Mouse (Mus musculus) hindbrain, postnatal 0 days (tissue): ENCODE measurements around the gene Zkscan6. TPM values are rescaled to one million over a fixed set of nuclear protein-coding genes. Genes with fewer than 3 reads are reported as not detected.

Experiments
- ATAC-seq: fragments of 200-750 bp; cut with Nextera tagmentation; 2 replicates; pipeline ENCODE4 v1.8.0; 2017; ENCODE audit warnings: mild to moderate bottlenecking, moderate TSS enrichment, moderate library complexity
- DNase-seq: peaks from one replicate; pipeline ENCODE4 v3.0.0-alpha.2; 2015; ENCODE audit warnings: low spot score
- H3K27ac ChIP-seq: fragments of 300-500 bp; sonication (generic); 2 replicates; pipeline ENCODE4 v1.5.1; 2014; ENCODE audit warnings: mild to moderate bottlenecking
- H3K27me3 ChIP-seq: fragments of 300-500 bp; sonication (generic); 2 replicates; pipeline ENCODE4 v1.6.1; 2014; ENCODE audit warnings: low read length, mixed read lengths; ENCODE audit not compliant: insufficient read depth
- H3K36me3 ChIP-seq: fragments of 300-500 bp; sonication (generic); 2 replicates; pipeline ENCODE4 v1.6.1; 2014; ENCODE audit warnings: low read length, mixed read lengths; ENCODE audit not compliant: insufficient read depth
- H3K4me1 ChIP-seq: fragments of 300-500 bp; sonication (generic); 2 replicates; pipeline ENCODE4 v1.6.1; 2014; ENCODE audit warnings: antibody characterized with exemption, low read length, mixed read lengths; ENCODE audit not compliant: insufficient read depth
- H3K4me2 ChIP-seq: fragments of 300-500 bp; sonication (generic); 2 replicates; pipeline ENCODE4 v1.6.1; 2014; ENCODE audit warnings: low read depth, mild to moderate bottlenecking, low read length, moderate library complexity, mixed read lengths
- H3K4me3 ChIP-seq: fragments of 300-500 bp; sonication (generic); 2 replicates; pipeline ENCODE4 v1.5.1; 2014; ENCODE audit warnings: low read length
- H3K9ac ChIP-seq: fragments of 300-500 bp; sonication (generic); replicated peaks from 2 replicates; pipeline ENCODE4 v1.6.1; 2014; ENCODE audit warnings: mild to moderate bottlenecking, low read length, moderate library complexity, mixed read lengths
- H3K9me3 ChIP-seq: fragments of 300-500 bp; sonication (generic); 2 replicates; pipeline ENCODE4 v1.6.1; 2016; ENCODE audit warnings: low read length, mixed read lengths
- CTCF ChIP-seq: IDR thresholded peaks from 2 replicates; pipeline ENCODE4 v1.5.1; 2016; ENCODE audit warnings: antibody characterized with exemption, control low read depth, low read depth
- WGBS: fragments of 180-500 bp; shearing (Covaris S2); extraction: QIAGEN DNeasy Blood & Tissue Kit; methylation state at CpG from one replicate; pipeline ENCODE4 v1.1.7; 2014; 5-methylcytosine and 5-hydroxymethylcytosine counted together
- polyA plus RNA-seq: library from polyadenylated mRNA; unstranded; fragments of >200 nt; fragmentation: Nextera tagmentation; extraction: Ambion mirVana; gene quantifications from 2 replicates; pipeline ENCODE4 v1.2.1, GENCODE M21; 2015
- total RNA-seq: library from RNA; depleted of rRNA; stranded (reverse); fragments of >200 nt; gene quantifications from 2 replicates; pipeline ENCODE4 v1.2.3, GENCODE M21; 2014; rRNA removed

The Zkscan6 gene
- total and polyA plus RNA-seq, 2 experiments from 2014 or later = 10.0 to 11.1 TPM

- Histone ChIP-seq H3K4me2 (no peak overlapping the region), H3K4me1 (no peaks in the 10 kb centered on the region), H3K36me3 (peaks cover 36% of the 10 kb centered on the region), H3K9ac (no peak overlapping the region), H3K9me3 (no peaks in the 10 kb centered on the region), H3K27ac (no peak overlapping the region), H3K27me3 (no peaks in the 10 kb centered on the region), H3K4me3 (no peak overlapping the region)
- 87% methylated on average over 3 of the region's 3 CpGs for WGBS
- DNase-seq = no peak
- no peak for TF ChIP-seq CTCF
- no peak for ATAC-seq
Observed at GRCm38 (mm10) chr11:65824556-65824955, 17.6 kb downstream of the Zkscan6 start.

- ATAC-seq (peak; percentile 40; the same call in 1 of the 2 replicates), DNase-seq (peak; percentile 47)
- Histone ChIP-seq H3K27me3 (no peaks in the 10 kb centered on the region), H3K4me1 (no peaks in the 10 kb centered on the region), H3K9ac (no peak overlapping the region), H3K4me2 (no peak overlapping the region), H3K36me3 (no peaks in the 10 kb centered on the region), H3K27ac (no peak overlapping the region), H3K4me3 (no peak overlapping the region), H3K9me3 (no peaks in the 10 kb centered on the region)
- TF ChIP-seq CTCF = no peak
- 54% methylated on average over 8 of the region's 8 CpGs for WGBS
Observed at GRCm38 (mm10) chr11:65838999-65839398, 32.0 kb downstream of the Zkscan6 start.

- ATAC-seq (no peak), DNase-seq (no peak)
- Histone ChIP-seq H3K9me3 (no peaks in the 10 kb centered on the region), H3K27ac (no peak overlapping the region), H3K36me3 (no peaks in the 10 kb centered on the region), H3K4me1 (no peaks in the 10 kb centered on the region), H3K4me3 (no peak overlapping the region), H3K9ac (no peak overlapping the region), H3K4me2 (no peak overlapping the region), H3K27me3 (no peaks in the 10 kb centered on the region)
- no peak for TF ChIP-seq CTCF
- 83% methylated on average over 5 of the region's 5 CpGs for WGBS
Observed at GRCm38 (mm10) chr11:65846446-65846845, 39.5 kb downstream of the Zkscan6 start.

- H3K9me3 ChIP-seq = no peaks in the 10 kb centered on the region
- no peak overlapping the region for H3K4me2 ChIP-seq
- no peak overlapping the region for H3K4me3 ChIP-seq
- DNase-seq = peak; percentile 43
- H3K27me3 ChIP-seq = no peaks in the 10 kb centered on the region
- WGBS = 10% methylated on average over 1 of the region's 1 CpGs
- TF ChIP-seq CTCF = peak; percentile 64
- H3K4me1 ChIP-seq = no peaks in the 10 kb centered on the region
- H3K27ac ChIP-seq = no peak overlapping the region
- no peaks in the 10 kb centered on the region for H3K36me3 ChIP-seq
- H3K9ac ChIP-seq = no peak overlapping the region
- peak; percentile 61; the same call in 1 of the 2 replicates for ATAC-seq
Observed at GRCm38 (mm10) chr11:65852066-65852465, 45.1 kb downstream of the Zkscan6 start.

GRCm38 (mm10) chr11:65861476-65861875 lies 54.5 kb downstream of the Zkscan6 start:
- Histone ChIP-seq H3K27me3 (no peaks in the 10 kb centered on the region), H3K4me2 (no peak overlapping the region), H3K9ac (no peak overlapping the region), H3K9me3 (no peaks in the 10 kb centered on the region), H3K4me1 (no peaks in the 10 kb centered on the region), H3K36me3 (no peaks in the 10 kb centered on the region), H3K4me3 (no peak overlapping the region), H3K27ac (no peak overlapping the region)
- DNase-seq (no peak), ATAC-seq (no peak)
- WGBS = 44% methylated on average over 4 of the region's 4 CpGs
- TF ChIP-seq CTCF = no peak

GRCm38 (mm10) chr11:65877146-65877775 lies 70.3 kb downstream of the Zkscan6 start:
- TF ChIP-seq CTCF = no peak
- WGBS = 54% methylated on average over 1 of the region's 1 CpGs
- Histone ChIP-seq H3K36me3 (no peaks in the 10 kb centered on the region), H3K9ac (no peak overlapping the region), H3K27ac (no peak overlapping the region), H3K4me1 (no peaks in the 10 kb centered on the region), H3K9me3 (no peaks in the 10 kb centered on the region), H3K4me3 (no peak overlapping the region), H3K27me3 (no peaks in the 10 kb centered on the region), H3K4me2 (no peak overlapping the region)
- ATAC-seq (no peak), DNase-seq (peak; percentile 2)

Other genes starting within 250 kb of the Zkscan6 start
- gene Map2k4, start 18.9 kb upstream of the Zkscan6 start, total RNA-seq = 116 and 127 TPM in 2 replicates
- 113 and 116 TPM in 2 replicates for gene Map2k4, start 18.9 kb upstream of the Zkscan6 start, polyA plus RNA-seq